Mouse (Mus musculus) mature B cell (primary cell): ENCODE measurements around the gene Bex3.
"Not testable (repeated sequence)": the region's sequence is repeated elsewhere in the genome, so short reads cannot be mapped to it uniquely, and the experiment has no call there.

Experiments
- in situ Hi-C: fragments of 300-500 bp; cut with MboI; formaldehyde crosslinking; loops from 2 replicates; pipeline ENCODE4 v1.14.3; 2019

The Bex3 gene

DNA sequence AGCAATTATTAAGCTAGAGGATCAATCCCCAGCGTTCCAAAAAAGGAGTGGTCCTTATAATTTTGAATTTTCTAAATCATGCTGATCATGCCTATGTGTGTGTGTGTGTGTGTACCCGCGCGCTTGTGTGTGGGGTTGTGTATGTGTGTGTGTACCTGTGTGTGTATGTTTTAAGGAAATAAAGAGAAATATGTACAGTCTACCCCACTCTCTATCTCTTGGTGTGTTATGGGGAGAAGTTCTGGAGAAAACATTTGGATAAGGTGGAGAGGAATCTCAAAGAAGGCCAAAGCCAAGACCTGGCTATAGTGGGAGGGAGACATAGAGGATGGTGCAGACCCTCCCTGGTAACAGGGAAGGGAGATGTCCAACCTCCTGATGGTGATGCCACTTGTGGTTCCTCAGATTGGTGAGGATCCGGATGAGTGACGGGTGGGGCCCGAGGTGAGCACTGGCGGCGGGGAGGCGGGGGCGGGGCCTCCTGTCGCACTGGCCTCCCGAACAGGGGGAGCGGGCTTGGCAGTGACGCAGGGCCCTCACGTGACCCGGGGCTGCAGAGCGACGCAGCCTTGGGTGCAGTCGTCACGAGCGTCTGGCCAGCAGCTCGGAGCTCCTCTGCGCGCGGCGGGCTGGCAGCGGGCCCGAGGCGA is at the start of gene Bex3:
Bex3 (plus strand) TSS at position 511 of the 650 bp plus-strand sequence.
- in situ Hi-C loops = not testable (repeated sequence)

GRCm38 (mm10) chrX:136223714-136224113 is 46.3 kb upstream of the Bex3 start:
- in situ Hi-C loops = no loop called here

GRCm38 (mm10) chrX:136227768-136228167 is 42.3 kb upstream of the Bex3 start:
- in situ Hi-C loops = no loop called here

GRCm38 (mm10) chrX:136238118-136238517 is 31.9 kb upstream of the Bex3 start:
- in situ Hi-C loops = no loop called here

GRCm38 (mm10) chrX:136243181-136243580 is 26.9 kb upstream of the Bex3 start:
- in situ Hi-C loops = no loop called here

- in situ Hi-C loops = no loop called here
Measured at GRCm38 (mm10) chrX:136244574-136245229, 25.4 kb upstream of the Bex3 start, which contains the start of gene Tceal9. Gene Tceal9 (plus strand): TSS chrX:136245079.

DNA sequence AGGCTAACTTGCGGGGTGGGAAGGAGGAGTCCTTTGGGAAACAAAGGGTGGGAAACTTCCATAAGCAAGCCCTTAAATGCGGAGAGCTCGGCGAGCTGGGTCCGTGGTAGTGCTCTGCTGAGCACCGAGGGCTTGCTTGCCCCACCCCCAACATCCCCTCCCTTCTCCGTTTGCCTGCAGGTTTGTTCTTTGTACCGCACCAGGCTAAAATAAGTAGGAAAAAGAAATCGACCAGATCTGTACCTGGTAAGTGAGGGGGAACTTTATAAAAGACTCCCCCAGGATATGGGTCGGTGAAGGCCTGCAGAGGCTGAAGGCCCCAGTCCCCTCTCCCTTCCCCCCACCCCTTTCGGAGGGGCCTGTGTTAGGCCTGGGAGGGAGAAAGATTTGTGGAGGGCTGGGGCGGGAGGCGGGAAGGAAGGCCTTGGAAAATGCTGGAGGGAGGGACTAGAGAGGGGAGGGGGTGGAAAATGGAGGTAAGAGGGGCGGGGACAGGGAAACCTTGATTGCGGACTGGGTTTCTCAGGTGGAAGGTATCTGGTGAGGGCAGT is 24.5 kb upstream of the Bex3 start:
- in situ Hi-C loops = no loop called here

GRCm38 (mm10) chrX:136248811-136249210 is 21.2 kb upstream of the Bex3 start:
- in situ Hi-C loops = no loop called here

DNA sequence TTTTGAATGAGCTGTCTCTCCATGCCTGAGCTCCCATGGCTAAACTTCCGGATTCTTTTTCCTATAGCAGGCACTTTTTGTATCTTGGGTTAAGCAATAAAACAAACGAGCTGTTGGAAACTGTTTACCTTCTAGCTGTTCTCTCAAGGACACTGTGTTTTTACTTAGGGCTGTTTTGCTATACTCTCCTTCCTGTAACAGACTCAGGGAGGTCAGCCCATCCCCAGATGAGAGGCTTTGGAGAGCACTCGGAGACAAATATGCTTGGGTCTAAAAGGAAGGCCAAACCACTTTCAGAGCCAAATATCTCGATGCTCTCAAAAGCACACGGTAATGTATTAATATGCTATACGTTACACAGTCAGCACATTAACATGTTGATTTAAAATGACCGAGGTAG is 20.4 kb upstream of the Bex3 start:
- in situ Hi-C loops = no loop called here

DNA sequence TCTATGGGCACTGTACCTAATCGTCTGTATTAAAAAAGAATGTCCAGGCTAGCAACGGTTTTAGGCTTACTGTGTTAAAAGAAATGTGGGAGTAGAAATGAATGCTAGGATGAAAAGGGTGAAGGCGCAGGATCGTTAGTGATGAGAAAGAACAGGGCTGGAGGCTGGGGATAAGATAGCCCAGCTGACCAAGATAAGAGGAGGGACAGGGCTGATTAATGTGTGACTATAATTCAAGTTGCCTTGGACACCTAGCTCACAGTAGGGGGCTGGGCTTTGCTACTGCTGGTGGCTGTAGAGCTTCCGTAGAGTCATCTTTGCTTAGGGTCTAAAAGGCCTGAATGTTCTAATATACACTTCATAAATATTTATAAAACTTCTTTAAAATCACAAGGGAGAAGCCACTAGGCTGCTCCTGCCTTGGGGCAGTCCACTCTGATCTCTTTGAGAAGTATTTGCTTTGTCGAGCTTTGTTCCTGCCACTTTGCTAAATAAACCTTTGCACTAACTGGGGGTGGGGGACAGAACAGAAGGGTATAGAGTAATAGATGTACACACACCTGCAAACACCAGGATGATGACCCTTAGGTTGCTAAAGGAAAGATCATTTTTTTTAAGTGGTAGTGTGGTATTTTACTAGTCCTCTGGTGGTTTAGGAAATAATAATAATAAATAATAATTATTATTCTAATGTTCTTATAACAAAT is 17.9 kb upstream of the Bex3 start:
- in situ Hi-C loops = no loop called here

DNA sequence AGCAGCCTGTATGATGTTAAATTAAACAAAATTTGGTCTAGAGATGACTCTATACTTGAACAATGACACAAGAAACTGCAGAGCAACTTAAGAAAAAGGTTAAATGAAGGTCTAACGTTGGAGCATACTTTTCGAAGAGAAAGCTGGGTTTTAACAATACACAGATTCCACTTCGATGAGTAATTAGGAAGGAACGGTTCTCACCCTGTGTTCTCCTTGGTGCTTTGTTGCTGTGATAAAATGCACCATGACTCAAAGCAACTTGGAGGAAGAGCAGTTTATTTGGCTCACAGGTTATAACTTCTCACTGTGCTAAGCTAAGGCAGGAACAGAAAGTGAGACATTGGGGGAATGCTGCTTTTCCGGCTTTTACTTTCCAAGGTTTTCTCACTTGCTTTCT is 2.3 kb upstream of the Bex3 start:
- in situ Hi-C loops = no loop called here

DNA sequence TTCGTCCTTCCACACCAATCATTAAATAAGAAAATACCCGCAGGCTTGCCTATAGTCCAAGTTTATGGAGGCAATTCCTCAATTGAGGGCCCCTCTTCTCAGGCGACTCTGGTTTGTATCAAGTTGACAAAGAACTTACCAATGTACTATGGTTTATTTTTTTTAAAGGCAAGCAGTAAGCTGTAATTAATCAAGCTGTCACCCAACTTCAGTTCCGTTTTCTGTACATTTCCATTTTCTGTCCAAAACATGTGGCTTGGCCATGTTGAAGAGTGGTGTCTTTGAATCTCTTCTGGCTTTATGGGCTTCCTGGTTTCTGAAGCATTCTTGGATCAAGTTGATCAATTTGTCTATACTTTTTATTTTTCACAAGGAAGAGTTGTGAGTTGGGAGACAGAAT is 1.9 kb upstream of the Bex3 start:
- in situ Hi-C loops = no loop called here

GRCm38 (mm10) chrX:136270393-136271111 is 499 bp downstream of the Bex3 start:
- in situ Hi-C loops = not testable (repeated sequence)

DNA sequence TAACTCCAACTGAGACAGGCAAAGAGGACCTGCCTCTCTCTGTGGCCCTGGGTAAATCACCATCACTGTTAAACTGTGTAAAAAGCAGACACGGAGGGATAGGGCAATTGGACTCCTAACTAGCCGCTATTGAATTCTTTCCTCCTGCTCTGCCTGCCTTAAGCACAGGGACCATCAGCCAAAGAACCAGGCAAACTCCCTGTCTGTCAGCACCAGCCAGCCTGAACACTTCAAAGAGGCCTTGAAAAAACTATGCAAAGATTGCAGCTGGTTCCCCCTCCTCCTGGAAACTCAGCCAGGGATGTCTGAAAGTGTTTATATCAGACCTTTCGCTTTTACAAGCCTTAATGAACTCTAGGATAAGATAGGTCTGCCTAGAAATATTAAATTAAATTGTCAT is 4.5 kb downstream of the Bex3 start:
- in situ Hi-C loops = no loop called here

GRCm38 (mm10) chrX:136275386-136275785 is 5.3 kb downstream of the Bex3 start:
- in situ Hi-C loops = no loop called here

DNA sequence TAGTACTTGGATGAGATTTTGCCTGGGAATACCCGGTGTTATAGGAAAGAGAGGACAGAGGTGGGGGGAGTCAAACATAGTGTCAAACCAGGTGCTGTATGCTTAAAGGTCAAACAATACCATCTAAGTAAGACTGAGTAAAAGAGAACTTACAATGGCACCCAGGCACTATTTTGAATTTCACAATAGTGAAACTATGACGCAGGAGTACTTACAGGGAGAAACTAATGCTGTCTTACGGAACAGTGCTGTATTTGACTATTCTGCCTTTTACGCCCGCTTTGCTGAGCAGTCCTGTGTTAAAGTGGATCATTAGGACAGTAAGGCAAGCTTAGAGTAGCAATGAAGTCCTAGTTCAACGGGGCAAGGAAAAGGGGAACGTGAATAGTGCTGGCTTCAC is 7.5 kb downstream of the Bex3 start:
- in situ Hi-C loops = no loop called here

- in situ Hi-C loops = no loop called here
Measured at GRCm38 (mm10) chrX:136278401-136278800, 8.3 kb downstream of the Bex3 start.

- in situ Hi-C loops = no loop called here
Measured at GRCm38 (mm10) chrX:136279410-136279809, 9.4 kb downstream of the Bex3 start.

- in situ Hi-C loops = no loop called here
Measured at GRCm38 (mm10) chrX:136290817-136291281, 20.8 kb downstream of the Bex3 start.

GRCm38 (mm10) chrX:136304295-136304694 is 34.2 kb downstream of the Bex3 start:
- in situ Hi-C loops = no loop called here

DNA sequence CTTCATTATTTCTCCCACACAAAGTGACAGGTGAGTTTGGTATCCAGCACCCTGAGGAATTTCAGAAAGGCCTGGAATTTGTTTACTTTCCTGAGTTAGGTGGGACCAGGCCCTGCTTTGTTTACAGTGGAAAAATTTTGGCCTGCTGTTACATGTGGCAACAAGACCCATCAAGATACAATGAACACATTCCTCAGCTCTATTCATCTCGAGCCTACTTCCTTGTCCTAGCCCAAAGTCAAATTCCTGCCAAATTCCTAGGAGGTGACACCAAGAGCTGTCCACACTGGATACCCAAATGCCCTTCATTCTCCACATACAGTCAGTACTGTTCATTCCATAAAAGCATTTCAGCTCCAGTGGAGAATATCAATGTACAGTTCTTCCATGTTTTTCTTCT is 36.1 kb downstream of the Bex3 start:
- in situ Hi-C loops = no loop called here

- in situ Hi-C loops = no loop called here
Measured at GRCm38 (mm10) chrX:136313303-136313702, 43.2 kb downstream of the Bex3 start.
